In genomic region chr6:73235650-73236049, GRCm38 (mm10) we compare ENCODE assay signal across 27 mouse cellular contexts. TPM values are rescaled to one million over a fixed set of nuclear protein-coding genes. Genes with fewer than 3 reads are reported as not detected.
"Had no signal": no experiment of that assay in that cellular context is flagged by ENCODE, and none has a peak within 500 bp of the region (broad histone marks: within the 10 kb centered on the region; RNA-seq: fewer than 3 reads in every experiment).

No protein-coding gene starts in this region.

- H3K27ac ChIP-seq: gastrocnemius, adult 2 months; heart, adult 2 months; hindbrain, embryonic 10.5 days; hindbrain, embryonic 12.5 days; hindbrain, embryonic 14.5 days; intestine, embryonic 15.5 days; kidney, postnatal 0 days; layer of hippocampus, adult 2 months; left cerebral cortex, adult 2 months; limb, embryonic 10.5 days; limb, embryonic 12.5 days; liver, embryonic 13.5 days; liver, embryonic 15.5 days had no signal

- H3K9ac ChIP-seq: heart, embryonic 12.5 days; hindbrain, embryonic 12.5 days; hindbrain, embryonic 14.5 days; intestine, embryonic 15.5 days; limb, embryonic 12.5 days; liver, embryonic 13.5 days; liver, embryonic 15.5 days had no signal

- H3K4me3 ChIP-seq: gastrocnemius, adult 2 months; heart, adult 2 months; heart, embryonic 12.5 days; hindbrain, embryonic 10.5 days; hindbrain, embryonic 12.5 days; intestine, embryonic 15.5 days; layer of hippocampus, adult 2 months; left cerebral cortex, adult 2 months; limb, embryonic 10.5 days; limb, embryonic 12.5 days; liver, embryonic 13.5 days; liver, embryonic 15.5 days had no signal

- H3K9me3 ChIP-seq: hindbrain, embryonic 12.5 days; intestine, embryonic 15.5 days; limb, embryonic 10.5 days; liver, embryonic 13.5 days; liver, embryonic 15.5 days had no signal

- H3K4me1 ChIP-seq: heart, embryonic 12.5 days; hindbrain, embryonic 10.5 days; hindbrain, embryonic 12.5 days; intestine, embryonic 15.5 days; limb, embryonic 10.5 days; limb, embryonic 12.5 days had no signal

- H3K4me2 ChIP-seq: heart, embryonic 12.5 days; hindbrain, embryonic 12.5 days; hindbrain, embryonic 14.5 days; intestine, embryonic 15.5 days; limb, embryonic 12.5 days; liver, embryonic 11.5 days; liver, embryonic 13.5 days; liver, embryonic 15.5 days had no signal

- H3K36me3 ChIP-seq: heart, embryonic 12.5 days; hindbrain, embryonic 10.5 days; hindbrain, embryonic 12.5 days; intestine, embryonic 15.5 days; limb, embryonic 10.5 days; limb, embryonic 12.5 days; liver, embryonic 13.5 days; liver, embryonic 15.5 days had no signal

- H3K27me3 ChIP-seq: heart, embryonic 12.5 days; hindbrain, embryonic 12.5 days; intestine, embryonic 15.5 days; limb, embryonic 12.5 days; liver, embryonic 13.5 days; liver, embryonic 15.5 days had no signal

- DNase-seq: gastrocnemius, adult 2 months; gastrocnemius, postnatal 10 days; gastrocnemius, postnatal 25 days; heart, adult 2 months; heart, postnatal 10 days; heart, postnatal 4 days; kidney, adult 2 months; kidney, adult 9 months; kidney, postnatal 25 days; kidney, postnatal 4 days; liver; liver, embryonic 13.5 days had no signal

- ATAC-seq: hindbrain, embryonic 16.5 days; inflammation-experienced regulatory T-cells, adult 6 months; intestine, embryonic 15.5 days; intestine, postnatal 0 days had no signal

RNA-seq across cellular contexts. Expression of gene Dnah6, which starts 14.2 kb away (rescaled TPM):
- polyA plus RNA-seq: limb, embryonic 12.5 days had no signal
